Mouse (Mus musculus): ENCODE results near the gene Lrrc46.

- TF ChIP-seq CTCF (IDR thresholded peaks at IDR 0.05; ENCODE audit: extremely low read depth, insufficient read depth, low read length) (no peak), POLR2A (IDR thresholded peaks at IDR 0.05; ENCODE audit: extremely low read depth, insufficient read depth, low read length) (no peak)
These were observed 7.4 kb downstream of the Lrrc46 start for GRCm38 (mm10) chr11:97033781-97034180.
